Mouse (Mus musculus): ENCODE results near the gene Laptm5. TPM values are rescaled to one million over a fixed set of nuclear protein-coding genes. Genes with fewer than 3 reads are reported as not detected.
A peak's percentile ranks its signal among the peaks of the same experiment; 100 is the strongest.

Gene Laptm5
- total and polyA plus RNA-seq, 2 experiments from 2014 or later, result 28.2 to 36.2 TPM

DNA sequence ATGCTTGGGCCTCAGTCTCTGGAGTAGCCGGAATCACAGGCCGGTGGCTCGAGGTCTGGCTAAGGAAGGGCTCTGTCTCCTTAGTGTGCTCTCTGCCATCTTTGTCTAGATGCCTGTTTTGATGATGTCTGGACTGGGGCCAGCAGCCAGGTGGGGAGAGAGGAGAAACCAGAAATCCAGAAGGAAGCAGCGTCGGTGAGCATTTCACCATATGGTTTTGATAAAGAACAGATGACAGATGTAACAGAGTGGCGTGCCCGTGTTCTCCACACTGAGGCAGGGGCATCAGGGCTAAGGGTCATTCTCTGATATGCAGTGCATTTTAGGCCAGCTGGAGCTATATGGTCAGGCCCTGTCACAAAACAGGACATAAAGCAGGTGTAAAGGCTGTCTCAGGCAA, 12.2 kb upstream of the Laptm5 start:
- no peak for ATAC-seq (ENCODE audit: low FRiP score)
- 90% methylated on average over 7 of the region's 7 CpGs for WGBS
- no peak for DNase-seq (ENCODE audit: low spot score)

GRCm38 (mm10) chr4:130902289-130902781, 10.6 kb upstream of the Laptm5 start:
- Histone ChIP-seq H3K9ac (replicated peaks; ENCODE audit: low read length, poor library complexity, severe bottlenecking) (no peak overlapping the region), H3K27ac (ENCODE audit: low read depth, low read length) (no peak overlapping the region), H3K27me3 (ENCODE audit: insufficient read depth, low read length) (no peaks in the 10 kb centered on the region), H3K36me3 (ENCODE audit: insufficient read depth, low read length) (no peaks in the 10 kb centered on the region), H3K4me3 (ENCODE audit: low read depth, low read length) (no peak overlapping the region), H3K4me1 (ENCODE audit: insufficient read depth, low read length) (no peaks in the 10 kb centered on the region), H3K4me2 (ENCODE audit: low read depth, low read length, poor library complexity, severe bottlenecking) (no peak overlapping the region), H3K9me3 (ENCODE audit: low read length) (no peaks in the 10 kb centered on the region)
- 63% methylated on average over 8 of the region's 8 CpGs for WGBS
- TF ChIP-seq CTCF (IDR thresholded peaks at IDR 0.05), result no peak
- no peak for ATAC-seq (ENCODE audit: low FRiP score)
- no peak for DNase-seq (ENCODE audit: low spot score)

More for the DNA sequence above, 12.2 kb upstream of the Laptm5 start:
- no peaks in the 10 kb centered on the region for H3K4me1 ChIP-seq (ENCODE audit: insufficient read depth, low read length)
- H3K27ac ChIP-seq (ENCODE audit: low read depth, low read length), result no peak overlapping the region
- no peak for TF ChIP-seq CTCF (IDR thresholded peaks at IDR 0.05)
- H3K9ac ChIP-seq (replicated peaks; ENCODE audit: low read length, poor library complexity, severe bottlenecking), result no peak overlapping the region
- no peak overlapping the region for H3K4me2 ChIP-seq (ENCODE audit: low read depth, low read length, poor library complexity, severe bottlenecking)
- H3K9me3 ChIP-seq (ENCODE audit: low read length), result no peaks in the 10 kb centered on the region
- H3K4me3 ChIP-seq (ENCODE audit: low read depth, low read length), result no peak overlapping the region
- H3K27me3 ChIP-seq (ENCODE audit: insufficient read depth, low read length), result no peaks in the 10 kb centered on the region
- H3K36me3 ChIP-seq (ENCODE audit: insufficient read depth, low read length), result no peaks in the 10 kb centered on the region

GRCm38 (mm10) chr4:130905025-130905424, 7.9 kb upstream of the Laptm5 start:
- Histone ChIP-seq H3K36me3 (ENCODE audit: insufficient read depth, low read length) (no peaks in the 10 kb centered on the region), H3K27ac (ENCODE audit: low read depth, low read length) (no peak overlapping the region), H3K4me2 (ENCODE audit: low read depth, low read length, poor library complexity, severe bottlenecking) (no peak overlapping the region), H3K4me1 (ENCODE audit: insufficient read depth, low read length) (no peaks in the 10 kb centered on the region), H3K27me3 (ENCODE audit: insufficient read depth, low read length) (no peaks in the 10 kb centered on the region), H3K4me3 (ENCODE audit: low read depth, low read length) (no peak overlapping the region), H3K9me3 (ENCODE audit: low read length) (no peaks in the 10 kb centered on the region), H3K9ac (replicated peaks; ENCODE audit: low read length, poor library complexity, severe bottlenecking) (no peak overlapping the region)
- DNase-seq (ENCODE audit: low spot score) (no peak), ATAC-seq (ENCODE audit: low FRiP score) (no peak)
- WGBS, result 70% methylated on average over 7 of the region's 7 CpGs
- TF ChIP-seq CTCF (IDR thresholded peaks at IDR 0.05), result no peak

DNA sequence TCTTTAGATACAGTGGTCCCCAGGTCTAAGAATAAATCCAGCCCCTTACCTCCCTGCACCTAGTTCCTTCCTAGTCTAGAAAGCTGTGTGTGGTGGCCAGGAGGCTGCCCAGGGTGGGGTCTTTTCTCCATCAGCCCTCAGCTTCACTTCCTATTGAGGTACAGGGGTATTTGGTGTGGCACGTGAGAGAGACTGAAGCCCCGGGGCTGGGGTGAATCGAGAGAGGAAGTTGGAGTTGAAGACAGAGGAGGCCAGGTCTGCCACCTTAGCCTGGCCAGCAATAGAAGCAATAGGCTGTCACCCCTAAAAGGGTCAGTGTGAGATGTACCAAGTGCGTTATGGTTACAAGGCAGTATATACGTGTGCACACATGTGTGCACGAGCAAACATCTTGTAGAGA, 7.0 kb upstream of the Laptm5 start:
- Histone ChIP-seq H3K4me1 (ENCODE audit: insufficient read depth, low read length) (no peaks in the 10 kb centered on the region), H3K9ac (replicated peaks; ENCODE audit: low read length, poor library complexity, severe bottlenecking) (no peak overlapping the region), H3K27me3 (ENCODE audit: insufficient read depth, low read length) (no peaks in the 10 kb centered on the region), H3K4me3 (ENCODE audit: low read depth, low read length) (no peak overlapping the region), H3K27ac (ENCODE audit: low read depth, low read length) (no peak overlapping the region), H3K36me3 (ENCODE audit: insufficient read depth, low read length) (no peaks in the 10 kb centered on the region), H3K9me3 (ENCODE audit: low read length) (no peaks in the 10 kb centered on the region), H3K4me2 (ENCODE audit: low read depth, low read length, poor library complexity, severe bottlenecking) (no peak overlapping the region)
- no peak for TF ChIP-seq CTCF (IDR thresholded peaks at IDR 0.05)
- 77% methylated on average over 6 of the region's 6 CpGs for WGBS
- ATAC-seq (ENCODE audit: low FRiP score) (no peak), DNase-seq (ENCODE audit: low spot score) (no peak)

DNA sequence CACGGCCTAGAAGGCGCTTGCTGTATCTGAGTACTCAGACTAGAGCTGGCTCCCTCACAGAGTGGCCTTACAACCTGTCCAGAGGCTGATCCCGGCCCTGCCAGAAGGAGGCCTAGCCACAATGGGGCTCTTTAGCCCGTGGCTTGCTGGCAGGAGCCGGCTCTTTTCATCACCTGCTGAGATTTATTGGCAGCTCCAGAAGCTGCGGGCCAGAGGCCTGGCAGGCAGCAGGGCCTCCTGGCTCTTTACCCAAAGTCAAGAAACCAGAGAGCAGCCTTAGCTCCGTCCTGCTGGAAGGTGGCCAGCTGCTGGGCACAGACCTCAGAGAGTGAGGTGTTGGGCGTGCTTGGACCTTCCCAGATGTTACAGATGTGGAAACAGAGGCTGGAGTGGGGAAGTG, 6.6 kb upstream of the Laptm5 start:
- Histone ChIP-seq H3K4me2 (ENCODE audit: low read depth, low read length, poor library complexity, severe bottlenecking) (no peak overlapping the region), H3K4me3 (ENCODE audit: low read depth, low read length) (no peak overlapping the region), H3K27me3 (ENCODE audit: insufficient read depth, low read length) (no peaks in the 10 kb centered on the region), H3K4me1 (ENCODE audit: insufficient read depth, low read length) (no peaks in the 10 kb centered on the region), H3K9ac (replicated peaks; ENCODE audit: low read length, poor library complexity, severe bottlenecking) (no peak overlapping the region), H3K27ac (ENCODE audit: low read depth, low read length) (no peak overlapping the region), H3K36me3 (ENCODE audit: insufficient read depth, low read length) (no peaks in the 10 kb centered on the region), H3K9me3 (ENCODE audit: low read length) (no peaks in the 10 kb centered on the region)
- ATAC-seq (ENCODE audit: low FRiP score) (0 out of 2 replicates have a peak, but pooled peaks have one; percentile 23), DNase-seq (ENCODE audit: low spot score) (peak; percentile 75)
- TF ChIP-seq CTCF (IDR thresholded peaks at IDR 0.05), result no peak
- WGBS, result 38% methylated on average over 8 of the region's 8 CpGs

GRCm38 (mm10) chr4:130907200-130908069, 5.5 kb upstream of the Laptm5 start:
- Histone ChIP-seq H3K9ac (replicated peaks; ENCODE audit: low read length, poor library complexity, severe bottlenecking) (no peak overlapping the region), H3K4me2 (ENCODE audit: low read depth, low read length, poor library complexity, severe bottlenecking) (no peak overlapping the region), H3K4me1 (ENCODE audit: insufficient read depth, low read length) (no peaks in the 10 kb centered on the region), H3K9me3 (ENCODE audit: low read length) (no peaks in the 10 kb centered on the region), H3K4me3 (ENCODE audit: low read depth, low read length) (no peak overlapping the region), H3K27ac (ENCODE audit: low read depth, low read length) (no peak overlapping the region), H3K27me3 (ENCODE audit: insufficient read depth, low read length) (no peaks in the 10 kb centered on the region), H3K36me3 (ENCODE audit: insufficient read depth, low read length) (no peaks in the 10 kb centered on the region)
- TF ChIP-seq CTCF (IDR thresholded peaks at IDR 0.05), result no peak
- WGBS, result 57% methylated on average over 19 of the region's 19 CpGs
- DNase-seq (ENCODE audit: low spot score), result no peak
- ATAC-seq (ENCODE audit: low FRiP score), result no peak
